Mouse (Mus musculus) adrenal gland, adult 8-10 months (tissue): ENCODE measurements at regions not wholly inside any gene's neighbourhood (a gene's known extent, or its start where the extent isn't known, plus 50 kb on each side); places are given as distances from the start of the nearest gene placed in this dataset.

Source experiments
- DNase-seq: peaks from one replicate; pipeline ENCODE4 v3.0.0; 2022

GRCm38 (mm10) chr13:85639376-85640229 is 350.7 kb upstream of the Rasa1 start:
- DNase-seq: no peak

GRCm38 (mm10) chr13:85629506-85630175 is 340.7 kb upstream of the Rasa1 start:
- DNase-seq: peak; percentile 13
